Mouse (Mus musculus): ENCODE data around the gene Gins1. TPM values are rescaled to one million over a fixed set of nuclear protein-coding genes. Genes with fewer than 3 reads are reported as not detected.

The Gins1 gene
- polyA plus RNA-seq, 1 experiment from 2014 or later, result 83.8 TPM

DNA sequence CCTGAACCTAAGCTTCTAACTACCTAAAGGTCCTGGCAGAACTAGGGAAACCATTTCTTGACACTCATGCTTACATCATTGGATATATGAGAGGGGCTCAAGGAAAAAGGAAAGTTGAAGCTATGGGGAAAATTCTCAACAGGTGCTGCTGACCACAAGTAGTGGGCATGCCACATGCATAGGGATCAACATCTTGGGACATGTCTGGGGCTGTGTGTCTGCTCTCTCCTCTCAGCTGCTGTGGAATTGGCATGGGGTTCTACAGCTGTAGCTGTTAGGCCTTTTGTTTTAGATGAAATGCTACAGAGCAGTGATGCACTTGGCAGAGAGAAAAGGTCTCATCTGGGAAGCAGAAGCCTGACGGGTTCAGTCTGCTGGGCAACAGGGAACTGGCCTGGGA lies 50.7 kb downstream of the Gins1 start:
- no peaks in the 10 kb centered on the region for H3K27me3 ChIP-seq (ENCODE audit: control insufficient read depth, insufficient read depth, low read length)
- H3K27ac ChIP-seq (replicated peaks; ENCODE audit: low read depth, low read length), result no peak overlapping the region
- H3K4me3 ChIP-seq (ENCODE audit: low read depth, low read length), result no peak overlapping the region
- DNase-seq (ENCODE audit: low spot score), result no peak
- H3K4me1 ChIP-seq (ENCODE audit: control insufficient read depth, insufficient read depth, low read length), result no peaks in the 10 kb centered on the region
- H3K36me3 ChIP-seq (ENCODE audit: control insufficient read depth, insufficient read depth, low read length), result peaks cover 3% of the 10 kb centered on the region; the same call in 1 of the 2 replicates
- no peak for ATAC-seq (ENCODE audit: insufficient number of reproducible peaks, low FRiP score, low TSS enrichment, low read depth)
- no peaks in the 10 kb centered on the region for H3K9me3 ChIP-seq (ENCODE audit: control insufficient read depth, low read length)
- no peak overlapping the region for H3K4me2 ChIP-seq (ENCODE audit: low read depth, severe bottlenecking)
- H3K9ac ChIP-seq (ENCODE audit: low read length), result no peak overlapping the region
- WGBS, result 70% methylated on average over 1 of the region's 1 CpGs

DNA sequence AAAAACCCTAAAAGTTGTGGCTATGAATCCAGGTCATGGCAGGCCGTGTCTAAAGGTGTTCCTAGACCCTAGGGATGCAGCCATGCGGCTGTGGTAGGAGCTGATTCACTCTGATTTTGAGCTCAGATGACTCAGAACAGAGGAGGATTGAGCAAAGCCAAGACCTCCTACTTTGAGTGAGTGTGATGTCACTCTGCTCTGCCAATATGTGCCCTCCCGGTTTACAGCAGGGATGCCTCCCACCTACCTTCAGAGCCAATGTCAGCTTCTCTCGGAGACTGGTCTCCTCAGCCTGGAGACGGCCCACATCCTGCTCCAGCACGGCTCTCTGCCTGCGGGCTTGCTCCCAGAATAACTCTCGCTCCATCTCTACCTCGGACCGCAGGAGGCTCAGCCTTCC lies 54.3 kb downstream of the Gins1 start:
- H3K4me2 ChIP-seq (ENCODE audit: low read depth, severe bottlenecking), result no peak overlapping the region
- no peaks in the 10 kb centered on the region for H3K27me3 ChIP-seq (ENCODE audit: control insufficient read depth, insufficient read depth, low read length)
- H3K27ac ChIP-seq (replicated peaks; ENCODE audit: low read depth, low read length), result no peak overlapping the region
- DNase-seq (ENCODE audit: low spot score) (no peak), ATAC-seq (ENCODE audit: insufficient number of reproducible peaks, low FRiP score, low TSS enrichment, low read depth) (no peak)
- H3K36me3 ChIP-seq (ENCODE audit: control insufficient read depth, insufficient read depth, low read length), result peaks cover 3% of the 10 kb centered on the region; the same call in 1 of the 2 replicates
- no peaks in the 10 kb centered on the region for H3K4me1 ChIP-seq (ENCODE audit: control insufficient read depth, insufficient read depth, low read length)
- no peaks in the 10 kb centered on the region for H3K9me3 ChIP-seq (ENCODE audit: control insufficient read depth, low read length)
- no peak overlapping the region for H3K9ac ChIP-seq (ENCODE audit: low read length)
- WGBS, result 93% methylated on average over 10 of the region's 10 CpGs
- no peak overlapping the region for H3K4me3 ChIP-seq (ENCODE audit: low read depth, low read length)

- DNase-seq (ENCODE audit: low spot score) (no peak), ATAC-seq (ENCODE audit: insufficient number of reproducible peaks, low FRiP score, low TSS enrichment, low read depth) (no peak)
- Histone ChIP-seq H3K9me3 (ENCODE audit: control insufficient read depth, low read length) (no peaks in the 10 kb centered on the region), H3K27me3 (ENCODE audit: control insufficient read depth, insufficient read depth, low read length) (no peaks in the 10 kb centered on the region), H3K4me2 (ENCODE audit: low read depth, severe bottlenecking) (no peak overlapping the region), H3K36me3 (ENCODE audit: control insufficient read depth, insufficient read depth, low read length) (peaks cover 3% of the 10 kb centered on the region; the same call in 1 of the 2 replicates), H3K4me3 (ENCODE audit: low read depth, low read length) (no peak overlapping the region), H3K27ac (replicated peaks; ENCODE audit: low read depth, low read length) (no peak overlapping the region), H3K9ac (ENCODE audit: low read length) (no peak overlapping the region), H3K4me1 (ENCODE audit: control insufficient read depth, insufficient read depth, low read length) (no peaks in the 10 kb centered on the region)
- WGBS, result 86% methylated on average over 3 of the region's 3 CpGs
Observed at GRCm38 (mm10) chr2:150963246-150963645, 58.0 kb downstream of the Gins1 start.

DNA sequence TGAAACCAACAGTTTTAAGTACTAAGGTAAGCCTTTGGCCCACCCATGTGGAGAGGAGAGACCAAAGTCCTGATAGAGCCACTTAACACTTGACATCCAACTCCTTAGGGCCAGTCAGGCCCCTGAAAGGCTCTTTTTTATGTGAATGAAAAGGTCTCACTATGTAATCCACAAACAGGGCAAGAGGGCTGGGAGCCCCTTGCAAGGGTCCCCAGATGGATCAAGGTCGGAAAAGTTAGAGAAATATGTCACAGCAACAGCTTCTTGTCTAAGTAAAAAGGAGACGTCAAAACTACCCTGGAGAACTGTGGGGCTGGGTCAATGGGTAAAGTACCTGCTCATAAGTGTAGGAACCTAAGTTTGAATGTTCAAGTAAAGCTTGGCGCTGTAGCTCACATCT lies 59.4 kb downstream of the Gins1 start:
- DNase-seq (ENCODE audit: low spot score), result no peak
- no peak for ATAC-seq (ENCODE audit: insufficient number of reproducible peaks, low FRiP score, low TSS enrichment, low read depth)
- no peaks in the 10 kb centered on the region for H3K9me3 ChIP-seq (ENCODE audit: control insufficient read depth, low read length)

DNA sequence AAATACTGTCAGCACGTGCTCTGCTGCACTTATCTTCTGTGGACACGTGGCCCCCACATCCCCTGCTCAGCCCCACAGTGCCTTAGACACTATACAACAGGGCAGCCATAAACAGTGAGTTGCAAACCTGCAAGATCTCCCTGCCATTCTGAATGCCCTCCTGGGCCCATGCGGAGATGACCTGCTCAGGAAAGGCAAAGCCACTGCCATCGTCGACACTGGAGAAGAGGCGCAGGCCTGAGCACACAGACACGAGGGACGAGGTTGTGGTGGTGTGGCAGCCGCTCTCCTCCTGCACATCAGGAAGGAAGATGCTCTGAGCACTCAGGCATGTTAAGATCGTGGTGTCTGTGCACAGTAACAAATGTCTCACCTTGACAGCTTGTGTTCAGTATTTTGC lies 60.8 kb downstream of the Gins1 start:
- no peaks in the 10 kb centered on the region for H3K27me3 ChIP-seq (ENCODE audit: control insufficient read depth, insufficient read depth, low read length)
- no peaks in the 10 kb centered on the region for H3K4me1 ChIP-seq (ENCODE audit: control insufficient read depth, insufficient read depth, low read length)
- 94% methylated on average over 10 of the region's 10 CpGs for WGBS
- no peak overlapping the region for H3K9ac ChIP-seq (ENCODE audit: low read length)
- H3K27ac ChIP-seq (replicated peaks; ENCODE audit: low read depth, low read length), result no peak overlapping the region
- H3K36me3 ChIP-seq (ENCODE audit: control insufficient read depth, insufficient read depth, low read length), result no peaks in the 10 kb centered on the region; the same call in 1 of the 2 replicates
- DNase-seq (ENCODE audit: low spot score) (no peak), ATAC-seq (ENCODE audit: insufficient number of reproducible peaks, low FRiP score, low TSS enrichment, low read depth) (no peak)
- H3K4me3 ChIP-seq (ENCODE audit: low read depth, low read length), result no peak overlapping the region
- H3K4me2 ChIP-seq (ENCODE audit: low read depth, severe bottlenecking), result no peak overlapping the region
- no peaks in the 10 kb centered on the region for H3K9me3 ChIP-seq (ENCODE audit: control insufficient read depth, low read length)

More for the DNA sequence above, 59.4 kb downstream of the Gins1 start:
- Histone ChIP-seq H3K4me1 (ENCODE audit: control insufficient read depth, insufficient read depth, low read length) (no peaks in the 10 kb centered on the region), H3K27ac (replicated peaks; ENCODE audit: low read depth, low read length) (no peak overlapping the region), H3K4me3 (ENCODE audit: low read depth, low read length) (no peak overlapping the region), H3K4me2 (ENCODE audit: low read depth, severe bottlenecking) (no peak overlapping the region), H3K27me3 (ENCODE audit: control insufficient read depth, insufficient read depth, low read length) (no peaks in the 10 kb centered on the region), H3K9ac (ENCODE audit: low read length) (no peak overlapping the region), H3K36me3 (ENCODE audit: control insufficient read depth, insufficient read depth, low read length) (peaks cover 3% of the 10 kb centered on the region; the same call in 1 of the 2 replicates)
- 84% methylated on average over 3 of the region's 3 CpGs for WGBS

GRCm38 (mm10) chr2:150967491-150967890 lies 62.3 kb downstream of the Gins1 start:
- WGBS, result 96% methylated on average over 2 of the region's 2 CpGs
- H3K36me3 ChIP-seq (ENCODE audit: control insufficient read depth, insufficient read depth, low read length), result peaks cover 2% of the 10 kb centered on the region; the same call in 1 of the 2 replicates
- H3K27ac ChIP-seq (replicated peaks; ENCODE audit: low read depth, low read length), result no peak overlapping the region
- DNase-seq (ENCODE audit: low spot score) (no peak), ATAC-seq (ENCODE audit: insufficient number of reproducible peaks, low FRiP score, low TSS enrichment, low read depth) (no peak)
- no peaks in the 10 kb centered on the region for H3K4me1 ChIP-seq (ENCODE audit: control insufficient read depth, insufficient read depth, low read length)
- H3K27me3 ChIP-seq (ENCODE audit: control insufficient read depth, insufficient read depth, low read length), result no peaks in the 10 kb centered on the region
- no peak overlapping the region for H3K4me3 ChIP-seq (ENCODE audit: low read depth, low read length)
- no peaks in the 10 kb centered on the region for H3K9me3 ChIP-seq (ENCODE audit: control insufficient read depth, low read length)
- H3K9ac ChIP-seq (ENCODE audit: low read length), result no peak overlapping the region
- no peak overlapping the region for H3K4me2 ChIP-seq (ENCODE audit: low read depth, severe bottlenecking)

DNA sequence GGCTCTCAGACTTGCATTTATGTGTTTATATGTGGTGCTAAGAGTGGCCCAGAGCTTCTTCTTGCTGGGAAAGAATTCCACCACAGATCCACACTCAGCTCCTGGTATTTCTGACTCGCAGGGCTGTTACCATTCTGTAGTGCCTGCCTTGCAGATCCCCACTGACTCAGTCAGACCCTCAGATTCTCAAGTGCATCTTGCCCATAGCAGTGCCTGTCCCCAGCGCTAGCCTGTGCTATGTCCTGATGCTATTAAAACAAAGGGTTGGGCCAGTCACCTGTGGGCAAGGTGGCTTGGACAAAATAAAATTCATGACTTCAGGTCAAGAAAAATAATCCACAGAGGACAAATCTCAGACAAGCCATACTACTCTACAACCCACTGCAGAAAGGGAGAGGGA lies 64.0 kb downstream of the Gins1 start:
- H3K4me1 ChIP-seq (ENCODE audit: control insufficient read depth, insufficient read depth, low read length), result no peaks in the 10 kb centered on the region
- no peak overlapping the region for H3K27ac ChIP-seq (replicated peaks; ENCODE audit: low read depth, low read length)
- no peak overlapping the region for H3K9ac ChIP-seq (ENCODE audit: low read length)
- peaks cover 2% of the 10 kb centered on the region; the same call in 1 of the 2 replicates for H3K36me3 ChIP-seq (ENCODE audit: control insufficient read depth, insufficient read depth, low read length)
- no peak for ATAC-seq (ENCODE audit: insufficient number of reproducible peaks, low FRiP score, low TSS enrichment, low read depth)
- H3K27me3 ChIP-seq (ENCODE audit: control insufficient read depth, insufficient read depth, low read length), result no peaks in the 10 kb centered on the region
- H3K9me3 ChIP-seq (ENCODE audit: control insufficient read depth, low read length), result no peaks in the 10 kb centered on the region
- no peak overlapping the region for H3K4me3 ChIP-seq (ENCODE audit: low read depth, low read length)
- no peak overlapping the region for H3K4me2 ChIP-seq (ENCODE audit: low read depth, severe bottlenecking)
- WGBS, result 96% methylated on average over 2 of the region's 2 CpGs
- DNase-seq (ENCODE audit: low spot score), result no peak

DNA sequence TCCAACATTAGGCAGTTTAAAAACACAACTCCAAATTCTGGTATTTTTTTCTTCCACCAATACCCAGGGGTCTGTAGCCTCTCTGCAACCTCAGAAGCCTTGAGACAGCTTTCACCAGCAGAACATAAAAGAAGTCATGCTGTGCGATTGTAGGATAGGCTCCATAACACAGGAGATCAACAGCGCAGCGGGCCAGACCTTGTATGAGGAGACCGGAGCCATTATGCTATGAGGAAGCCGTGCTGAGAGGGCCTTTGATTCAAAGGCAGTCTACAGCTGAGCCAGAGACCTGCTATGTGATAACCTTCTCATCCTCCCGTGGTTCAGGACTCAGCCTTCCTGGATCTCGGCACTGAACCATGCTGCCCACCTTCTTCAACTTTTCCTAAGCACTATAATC lies 66.7 kb downstream of the Gins1 start:
- H3K27ac ChIP-seq (replicated peaks; ENCODE audit: low read depth, low read length), result no peak overlapping the region
- H3K9ac ChIP-seq (ENCODE audit: low read length), result no peak overlapping the region
- H3K4me2 ChIP-seq (ENCODE audit: low read depth, severe bottlenecking), result no peak overlapping the region
- 94% methylated on average over 7 of the region's 7 CpGs for WGBS
- no peak overlapping the region for H3K4me3 ChIP-seq (ENCODE audit: low read depth, low read length)
- no peak for DNase-seq (ENCODE audit: low spot score)
- H3K36me3 ChIP-seq (ENCODE audit: control insufficient read depth, insufficient read depth, low read length), result peaks cover 2% of the 10 kb centered on the region; the same call in 1 of the 2 replicates
- no peak for ATAC-seq (ENCODE audit: insufficient number of reproducible peaks, low FRiP score, low TSS enrichment, low read depth)
- H3K27me3 ChIP-seq (ENCODE audit: control insufficient read depth, insufficient read depth, low read length), result no peaks in the 10 kb centered on the region
- no peaks in the 10 kb centered on the region for H3K4me1 ChIP-seq (ENCODE audit: control insufficient read depth, insufficient read depth, low read length)
- no peaks in the 10 kb centered on the region for H3K9me3 ChIP-seq (ENCODE audit: control insufficient read depth, low read length)

- Histone ChIP-seq H3K4me1 (ENCODE audit: control insufficient read depth, insufficient read depth, low read length) (no peaks in the 10 kb centered on the region), H3K36me3 (ENCODE audit: control insufficient read depth, insufficient read depth, low read length) (peaks cover 2% of the 10 kb centered on the region; the same call in 1 of the 2 replicates), H3K9ac (ENCODE audit: low read length) (no peak overlapping the region), H3K4me3 (ENCODE audit: low read depth, low read length) (no peak overlapping the region), H3K27me3 (ENCODE audit: control insufficient read depth, insufficient read depth, low read length) (no peaks in the 10 kb centered on the region), H3K9me3 (ENCODE audit: control insufficient read depth, low read length) (no peaks in the 10 kb centered on the region), H3K4me2 (ENCODE audit: low read depth, severe bottlenecking) (no peak overlapping the region), H3K27ac (replicated peaks; ENCODE audit: low read depth, low read length) (no peak overlapping the region)
- ATAC-seq (ENCODE audit: insufficient number of reproducible peaks, low FRiP score, low TSS enrichment, low read depth) (no peak), DNase-seq (ENCODE audit: low spot score) (no peak)
- WGBS, result 96% methylated on average over 3 of the region's 3 CpGs
Observed at GRCm38 (mm10) chr2:150972681-150973080, 67.5 kb downstream of the Gins1 start.
